Mouse (Mus musculus) macrophage (primary cell): ENCODE data around the gene Ppil4. TPM values are rescaled to one million over a fixed set of nuclear protein-coding genes. Genes with fewer than 3 reads are reported as not detected.

Experiments used
- H3K27ac ChIP-seq: fragments of 350-480 bp; formaldehyde crosslinking; 2 replicates; pipeline ENCODE4 v1.9.0; 2021
- H3K36me3 ChIP-seq: fragments of 350-480 bp; formaldehyde crosslinking; 2 replicates; pipeline ENCODE4 v1.9.0; 2021; ENCODE audit errors: inconsistent target
- H3K4me3 ChIP-seq: fragments of 350-480 bp; formaldehyde crosslinking; 2 replicates; pipeline ENCODE4 v1.9.0; 2021; ENCODE audit errors: inconsistent target
- H3K79me2 ChIP-seq: fragments of 350-480 bp; formaldehyde crosslinking; 2 replicates; pipeline ENCODE4 v1.9.0; 2021; ENCODE audit errors: inconsistent target
- WGBS: methylation state at CpG from one replicate; pipeline ENCODE4 v1.1.7; 2026; ENCODE audit warnings: inconsistent platforms; ENCODE audit not compliant: missing documents; 5-methylcytosine and 5-hydroxymethylcytosine counted together
- polyA plus RNA-seq: library from polyadenylated mRNA; stranded (reverse); fragments of 250-400 nt; gene quantifications from 3 replicates; pipeline ENCODE4 v1.2.4, GENCODE M21; 2018; ENCODE audit warnings: inconsistent platforms

Gene Ppil4
- polyA plus RNA-seq, 1 experiment from 2014 or later = 34.0 TPM

GRCm38 (mm10) chr10:7861259-7861936 is 68.7 kb downstream of the Ppil4 start:
- WGBS = 95% methylated on average over 14 of the region's 14 CpGs
- H3K79me2 ChIP-seq = peaks cover 50% of the 10 kb centered on the region
- H3K36me3 ChIP-seq = peaks cover 87% of the 10 kb centered on the region
- H3K27ac ChIP-seq = no peak overlapping the region
- H3K4me3 ChIP-seq = no peak overlapping the region

GRCm38 (mm10) chr10:7861937-7862657 is 69.4 kb downstream of the Ppil4 start:
- Histone ChIP-seq H3K36me3 (peaks cover 89% of the 10 kb centered on the region), H3K79me2 (peaks cover 43% of the 10 kb centered on the region), H3K4me3 (no peak overlapping the region), H3K27ac (no peak overlapping the region)
- WGBS = 97% methylated on average over 21 of the region's 25 CpGs

GRCm38 (mm10) chr10:7863411-7863810 is 70.7 kb downstream of the Ppil4 start:
- Histone ChIP-seq H3K79me2 (peaks cover 30% of the 10 kb centered on the region), H3K27ac (no peak overlapping the region), H3K36me3 (peaks cover 88% of the 10 kb centered on the region), H3K4me3 (no peak overlapping the region)
- 94% methylated on average over 6 of the region's 6 CpGs for WGBS

DNA sequence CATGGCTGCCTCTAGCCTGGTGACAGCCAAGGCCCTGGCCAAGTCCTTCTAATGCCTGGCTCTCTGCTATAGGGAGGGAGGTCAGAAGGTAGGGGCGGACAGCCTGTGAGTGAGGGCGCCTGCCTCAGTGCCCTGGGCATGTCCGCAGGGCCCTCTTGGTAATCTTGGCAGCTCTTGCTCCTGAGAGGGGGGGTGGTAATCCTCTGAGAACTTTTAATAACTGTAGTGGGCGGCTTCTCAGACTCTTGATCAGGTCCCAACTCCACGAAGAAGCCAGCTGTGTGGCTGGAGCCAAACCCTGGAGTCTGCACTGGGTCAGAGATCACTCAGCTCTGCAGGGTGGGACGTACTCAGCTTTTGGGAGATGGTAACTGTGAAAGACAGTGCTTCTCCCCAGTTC is 71.5 kb downstream of the Ppil4 start:
- Histone ChIP-seq H3K36me3 (peaks cover 92% of the 10 kb centered on the region), H3K79me2 (peaks cover 22% of the 10 kb centered on the region; the same call in 1 of the 2 replicates), H3K27ac (no peak overlapping the region), H3K4me3 (no peak overlapping the region)
- 94% methylated on average over 6 of the region's 6 CpGs for WGBS

DNA sequence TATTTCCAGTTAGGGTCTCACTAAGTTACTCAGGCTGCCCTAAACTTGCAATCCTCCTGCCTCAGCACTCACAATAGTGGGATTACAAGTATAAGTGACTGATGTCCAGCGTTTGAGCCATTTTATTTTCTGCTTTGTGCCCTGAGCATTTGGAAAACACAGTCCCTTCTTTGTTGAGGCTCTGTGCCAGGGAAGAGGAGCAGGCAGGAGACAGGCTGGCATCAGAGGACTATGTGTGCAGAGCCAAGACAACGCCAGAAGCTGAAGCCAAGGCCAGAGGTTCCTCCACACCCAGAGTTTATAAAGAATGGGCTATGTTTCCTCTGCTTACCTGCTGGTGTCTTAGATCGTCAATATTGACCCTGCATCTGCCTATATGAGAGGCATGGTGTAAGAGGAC is 72.1 kb downstream of the Ppil4 start:
- no peak overlapping the region for H3K4me3 ChIP-seq
- H3K79me2 ChIP-seq = peaks cover 16% of the 10 kb centered on the region; the same call in 1 of the 2 replicates
- H3K36me3 ChIP-seq = peaks cover 92% of the 10 kb centered on the region
- 96% methylated on average over 3 of the region's 3 CpGs for WGBS
- no peak overlapping the region for H3K27ac ChIP-seq

DNA sequence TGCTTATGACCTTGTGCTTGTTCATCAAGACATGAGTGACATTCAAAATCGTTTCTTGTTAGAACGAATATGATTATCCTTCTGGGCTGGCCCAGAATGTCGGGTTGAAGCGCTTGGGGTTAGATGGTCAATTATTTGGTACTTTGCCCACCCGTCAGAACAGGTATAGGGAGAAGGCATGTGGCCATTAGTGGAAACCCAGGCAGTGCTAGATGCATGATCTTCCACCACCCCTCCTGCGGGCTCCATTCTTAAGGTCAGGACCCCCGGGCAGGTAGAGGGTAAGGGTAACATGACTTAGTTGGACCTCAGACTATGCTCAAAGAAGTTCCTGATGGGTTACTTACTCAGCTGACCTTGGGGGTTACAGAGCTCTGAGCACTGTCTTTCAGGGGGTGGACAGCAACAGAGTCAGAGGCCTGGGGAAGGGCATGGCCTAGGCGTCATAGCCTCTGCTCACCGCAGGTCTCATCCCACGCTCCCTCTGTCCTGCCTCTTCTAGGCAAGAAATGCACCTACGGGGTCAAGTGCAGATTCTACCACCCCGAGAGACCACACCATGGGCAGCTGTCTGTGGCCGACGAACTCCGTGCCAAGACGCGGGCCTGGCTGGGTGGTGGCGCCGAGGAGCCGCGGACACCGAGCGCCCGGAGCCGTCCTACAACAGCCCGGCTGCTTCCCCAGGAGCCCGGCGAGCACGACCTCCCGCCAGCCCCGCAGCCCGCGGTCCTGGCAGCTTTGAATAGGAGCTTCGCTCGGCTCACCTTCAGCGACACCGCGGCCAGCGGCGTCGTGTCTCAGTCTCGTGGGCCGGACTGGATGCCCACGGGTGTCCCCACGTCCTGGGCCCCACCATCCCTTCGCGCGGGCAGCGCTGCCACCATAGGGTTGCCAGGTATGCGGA is 74.3 kb downstream of the Ppil4 start:
- Histone ChIP-seq H3K79me2 (no peaks in the 10 kb centered on the region), H3K27ac (no peak overlapping the region), H3K4me3 (no peak overlapping the region), H3K36me3 (peaks cover 73% of the 10 kb centered on the region)
- 76% methylated on average over 50 of the region's 50 CpGs for WGBS

GRCm38 (mm10) chr10:7867666-7868030 is 75.0 kb downstream of the Ppil4 start:
- WGBS = 81% methylated on average over 19 of the region's 21 CpGs
- H3K79me2 ChIP-seq = no peaks in the 10 kb centered on the region
- no peak overlapping the region for H3K27ac ChIP-seq
- H3K4me3 ChIP-seq = no peak overlapping the region
- peaks cover 67% of the 10 kb centered on the region for H3K36me3 ChIP-seq

GRCm38 (mm10) chr10:7869746-7870145 is 77.1 kb downstream of the Ppil4 start:
- 95% methylated on average over 8 of the region's 8 CpGs for WGBS

GRCm38 (mm10) chr10:7870571-7871315 is 78.1 kb downstream of the Ppil4 start:
- WGBS = 78% methylated on average over 11 of the region's 11 CpGs
- H3K27ac ChIP-seq = no peak overlapping the region
- no peaks in the 10 kb centered on the region for H3K79me2 ChIP-seq
- peaks cover 36% of the 10 kb centered on the region for H3K36me3 ChIP-seq
- H3K4me3 ChIP-seq = no peak overlapping the region

More at GRCm38 (mm10) chr10:7869746-7870145, 77.1 kb downstream of the Ppil4 start:
- peaks cover 46% of the 10 kb centered on the region for H3K36me3 ChIP-seq
- H3K79me2 ChIP-seq = no peaks in the 10 kb centered on the region
- no peak overlapping the region for H3K27ac ChIP-seq
- H3K4me3 ChIP-seq = no peak overlapping the region

DNA sequence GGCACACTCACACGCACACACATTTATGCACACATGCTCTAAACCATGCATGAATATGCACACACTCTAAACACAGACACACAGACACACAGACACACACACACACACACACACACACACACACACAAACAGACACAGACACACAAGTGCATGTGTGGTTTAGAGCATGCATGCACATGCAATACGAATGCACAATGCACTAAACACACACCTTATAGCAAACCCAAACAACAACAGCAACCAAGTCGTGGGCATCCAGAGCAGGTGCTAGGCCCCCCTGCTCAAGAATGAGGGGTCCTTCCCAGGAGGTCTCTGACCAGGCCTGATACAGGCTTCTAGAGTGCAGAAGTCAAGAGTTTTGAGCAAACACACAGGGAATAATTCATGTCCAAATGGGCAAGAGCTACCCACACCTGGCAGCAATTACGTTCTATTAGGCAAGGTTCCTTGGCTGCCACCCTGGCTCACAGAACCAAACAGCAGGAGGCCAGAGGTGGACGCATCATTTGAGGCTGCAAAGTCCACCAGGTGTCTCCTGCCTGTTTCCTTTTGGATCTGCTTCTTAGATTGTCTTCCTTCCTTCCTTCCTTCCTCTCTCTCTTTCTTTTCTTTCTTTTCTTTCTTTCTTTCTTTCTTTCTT is 78.8 kb downstream of the Ppil4 start:
- WGBS = 91% methylated on average over 5 of the region's 5 CpGs
- H3K79me2 ChIP-seq = no peaks in the 10 kb centered on the region
- H3K4me3 ChIP-seq = no peak overlapping the region
- peaks cover 30% of the 10 kb centered on the region for H3K36me3 ChIP-seq
- no peak overlapping the region for H3K27ac ChIP-seq

Other genes with a start within 250 kb of the Ppil4 start
- gene Lrp11, start 203.1 kb upstream of the Ppil4 start, polyA plus RNA-seq = 8.9 to 12.3 TPM (median 11.3 TPM) in 3 replicates
- gene Nup43, start 125.4 kb upstream of the Ppil4 start, polyA plus RNA-seq = 4.6 to 21.2 TPM (median 6.0 TPM) in 3 replicates
- 35.0 to 67.7 TPM (median 47.9 TPM) in 3 replicates for gene Pcmt1, start 111.8 kb upstream of the Ppil4 start, polyA plus RNA-seq
- 12.6 to 14.5 TPM (median 13.7 TPM) in 3 replicates for gene Lats1, start 111.7 kb upstream of the Ppil4 start, polyA plus RNA-seq
- 26.3 to 32.2 TPM (median 29.9 TPM) in 3 replicates for gene Katna1, start 66.9 kb upstream of the Ppil4 start, polyA plus RNA-seq
- gene Ginm1, start 67 bp upstream of the Ppil4 start, polyA plus RNA-seq = 42.7 to 123 TPM (median 50.0 TPM) in 3 replicates
- 21.6 to 37.6 TPM (median 28.7 TPM) in 3 replicates for gene Zc3h12d, start 39.6 kb downstream of the Ppil4 start, polyA plus RNA-seq
- gene Tab2, start 163.3 kb downstream of the Ppil4 start, polyA plus RNA-seq = 68.6 to 151 TPM (median 74.9 TPM) in 3 replicates